9 mouse cellular contexts compared by ENCODE assay signal in the genomic region with DNA sequence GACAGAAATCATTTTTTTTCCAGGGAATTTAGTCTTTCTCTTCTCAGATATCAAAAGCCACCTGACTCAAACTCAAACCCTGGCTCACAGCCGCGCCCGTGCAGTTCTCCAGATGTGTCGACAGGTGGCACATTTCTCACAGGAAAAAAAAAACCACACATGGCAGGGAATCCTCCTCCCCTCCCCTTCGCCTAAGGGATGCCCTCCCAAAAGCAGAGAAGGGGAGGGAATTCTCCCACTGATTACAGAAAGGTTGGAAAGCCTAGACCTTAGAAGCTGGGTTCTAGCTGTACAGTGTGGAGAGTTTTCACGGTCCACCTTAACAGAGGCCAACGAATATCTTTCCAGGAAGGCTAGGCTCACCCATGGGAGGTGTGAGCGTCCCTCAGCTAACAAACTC. TPM values are rescaled to one million over a fixed set of nuclear protein-coding genes. Genes with fewer than 3 reads are reported as not detected.
DNase-seq lines count a peak whose midpoint lies in the region; ATAC-seq and TF ChIP-seq lines count a peak whose summit lies in the region.
"Had no signal": no experiment of that assay in that cellular context is flagged by ENCODE, and none has a peak within 500 bp of the region (broad histone marks: within the 10 kb centered on the region; RNA-seq: fewer than 3 reads in every experiment).

No protein-coding gene starts in this region.

- H3K9ac ChIP-seq in liver, adult 2 months (ENCODE audit: low read depth, low read length), result no peak overlapping the region
- no peak overlapping the region for H3K9ac ChIP-seq in liver, embryonic 12.5 days
- no peak overlapping the region for H3K9ac ChIP-seq in midbrain, postnatal 0 days (replicated peaks; ENCODE audit: low read length, poor library complexity, severe bottlenecking)
- H3K9ac ChIP-seq: neural tube, embryonic 12.5 days had no signal

- TF ChIP-seq CTCF in liver, adult 2 months (IDR thresholded peaks at IDR 0.05; ENCODE audit: low read depth, low read length), result peak; percentile 78
- peak; percentile 82 for TF ChIP-seq CTCF in midbrain, postnatal 0 days (IDR thresholded peaks at IDR 0.05)

- no peak overlapping the region for H3K27ac ChIP-seq in liver, adult 2 months (replicated peaks; ENCODE audit: insufficient read depth, low read depth, low read length)
- H3K27ac ChIP-seq in liver, embryonic 12.5 days, result no peak overlapping the region
- H3K27ac ChIP-seq in embryonic facial prominence, embryonic 10.5 days (replicated peaks), result no peak overlapping the region
- H3K27ac ChIP-seq in midbrain, postnatal 0 days (ENCODE audit: low read depth, low read length), result no peak overlapping the region
- H3K27ac ChIP-seq: neural tube, embryonic 12.5 days had no signal

- H3K9me3 ChIP-seq in liver, embryonic 12.5 days (replicated peaks), result no peaks in the 10 kb centered on the region
- H3K9me3 ChIP-seq in embryonic facial prominence, embryonic 10.5 days, result no peaks in the 10 kb centered on the region
- no peaks in the 10 kb centered on the region for H3K9me3 ChIP-seq in midbrain, postnatal 0 days (ENCODE audit: low read length)
- H3K9me3 ChIP-seq: neural tube, embryonic 12.5 days had no signal

- ATAC-seq in liver, embryonic 12.5 days, result no peak
- no peak for ATAC-seq in midbrain, postnatal 0 days (ENCODE audit: low FRiP score)
- no peak for ATAC-seq in activated CD4-positive, CD25-positive, alpha-beta regulatory T cell, adult 4 months

- WGBS in liver, adult 2 months, result 2% methylated on average over 8 of the region's 8 CpGs
- 2% methylated on average over 8 of the region's 8 CpGs for WGBS in liver, embryonic 12.5 days (ENCODE audit: insufficient replicate concordance)
- under 1% methylated on average over 8 of the region's 8 CpGs for WGBS in embryonic facial prominence, embryonic 10.5 days
- 3% methylated on average over 8 of the region's 8 CpGs for WGBS in midbrain, postnatal 0 days

- no peak overlapping the region for H3K4me2 ChIP-seq in liver, embryonic 12.5 days
- 0 out of 2 replicates have a peak overlapping the region, but pooled peaks have one; percentile 9 for H3K4me2 ChIP-seq in midbrain, postnatal 0 days (ENCODE audit: low read depth, low read length, poor library complexity, severe bottlenecking)
- H3K4me2 ChIP-seq: neural tube, embryonic 12.5 days had no signal

- no peaks in the 10 kb centered on the region for H3K36me3 ChIP-seq in liver, adult 2 months (ENCODE audit: control insufficient read depth, insufficient read depth, low read length)
- H3K36me3 ChIP-seq in liver, embryonic 12.5 days, result no peaks in the 10 kb centered on the region
- no peaks in the 10 kb centered on the region for H3K36me3 ChIP-seq in embryonic facial prominence, embryonic 10.5 days (replicated peaks)
- H3K36me3 ChIP-seq in midbrain, postnatal 0 days (ENCODE audit: insufficient read depth, low read length), result no peaks in the 10 kb centered on the region
- H3K36me3 ChIP-seq: neural tube, embryonic 12.5 days had no signal

- DNase-seq in cerebellum, postnatal 10 days, result peak; percentile 76 to 78
- DNase-seq in cerebellum, adult 11 months, result no peak
- peak; percentile 9 for DNase-seq in liver, adult 2 months (ENCODE audit: extremely low read depth, low read depth, low spot score)
- peak; percentile 57 for DNase-seq in embryonic facial prominence, embryonic 10.5 days (ENCODE audit: low spot score)
- DNase-seq in midbrain, postnatal 0 days (ENCODE audit: low spot score), result peak; percentile 67
- DNase-seq in right cerebral cortex, postnatal 25 days, result no peak

- H3K4me3 ChIP-seq in liver, adult 2 months (ENCODE audit: insufficient read depth, low read depth, low read length), result no peak overlapping the region
- H3K4me3 ChIP-seq in liver, embryonic 12.5 days, result no peak overlapping the region
- H3K4me3 ChIP-seq in embryonic facial prominence, embryonic 10.5 days, result no peak overlapping the region
- no peak overlapping the region for H3K4me3 ChIP-seq in midbrain, postnatal 0 days (ENCODE audit: low read depth, low read length)
- H3K4me3 ChIP-seq: neural tube, embryonic 12.5 days had no signal

- peaks cover 17% of the 10 kb centered on the region; the same call in 1 of the 2 replicates for H3K27me3 ChIP-seq in liver, adult 2 months (ENCODE audit: control insufficient read depth, insufficient read depth, low read length)
- H3K27me3 ChIP-seq in liver, embryonic 12.5 days (replicated peaks), result peaks cover 98% of the 10 kb centered on the region
- peaks cover 100% of the 10 kb centered on the region for H3K27me3 ChIP-seq in embryonic facial prominence, embryonic 10.5 days (replicated peaks; ENCODE audit: low read depth, poor library complexity, severe bottlenecking)
- H3K27me3 ChIP-seq in midbrain, postnatal 0 days (ENCODE audit: insufficient read depth, low read length), result peaks cover 68% of the 10 kb centered on the region

- H3K4me1 ChIP-seq in liver, adult 2 months (ENCODE audit: control insufficient read depth, insufficient read depth, low read length), result peaks cover 1% of the 10 kb centered on the region; the same call in 1 of the 2 replicates
- H3K4me1 ChIP-seq in liver, embryonic 12.5 days, result no peaks in the 10 kb centered on the region
- H3K4me1 ChIP-seq in embryonic facial prominence, embryonic 10.5 days, result peaks cover 8% of the 10 kb centered on the region
- H3K4me1 ChIP-seq in midbrain, postnatal 0 days (ENCODE audit: insufficient read depth, low read length), result no peaks in the 10 kb centered on the region

- H3K79me2 ChIP-seq in liver, adult 2 months (ENCODE audit: control insufficient read depth, insufficient read depth, low read length), result no peaks in the 10 kb centered on the region

- no peak for TF ChIP-seq POLR2A in liver, adult 2 months (IDR thresholded peaks at IDR 0.05; ENCODE audit: extremely low read depth, insufficient read depth, low read length)

RNA-seq across cellular contexts. Expression of gene En1, which starts 7.6 kb away (rescaled TPM):
- not detected in 2 replicates for total RNA-seq in liver, adult 2 months (2014; rRNA removed)
- polyA plus RNA-seq in liver, adult 2 months (2012; rRNA removed), result not detected in 2 replicates
- polyA plus RNA-seq in liver, embryonic 12.5 days (2016; fragmentation: Nextera tagmentation; extraction: Ambion mirVana), result 0.05 and 0.10 TPM in 2 replicates
- 0.30 and 0.47 TPM in 2 replicates for polyA plus RNA-seq in embryonic facial prominence, embryonic 10.5 days (2016; fragmentation: Nextera tagmentation; extraction: Ambion mirVana)
- total RNA-seq in midbrain, postnatal 0 days (2014; rRNA removed), result 32.8 and 40.8 TPM in 2 replicates
- polyA plus RNA-seq in midbrain, postnatal 0 days (2015; fragmentation: Nextera tagmentation; extraction: Ambion mirVana), result 9.2 and 10.1 TPM in 2 replicates
- not detected for polyA plus RNA-seq in activated CD4-positive, CD25-positive, alpha-beta regulatory T cell, adult 4 months (2017; shearing (Covaris generic))

Comparison
In these comparisons a context has a peak if more than half of its experiments do, and no peak if none do; other contexts are left out.
1. DNase-seq: peak in cerebellum, postnatal 10 days (2 of 2), liver, adult 2 months (single experiment), embryonic facial prominence, embryonic 10.5 days (single experiment) and midbrain, postnatal 0 days (single experiment); none in cerebellum, adult 11 months (single experiment) and right cerebral cortex, postnatal 25 days (single experiment).